Mouse (Mus musculus): ENCODE results near the gene Slc22a12. TPM values are rescaled to one million over a fixed set of nuclear protein-coding genes. Genes with fewer than 3 reads are reported as not detected.

Slc22a12 gene
- polyA plus RNA-seq, 1 experiment: not detected

- no peaks in the 10 kb centered on the region for H3K79me2 ChIP-seq (ENCODE audit: control insufficient read depth, insufficient read depth)
- TF ChIP-seq MAX (IDR thresholded peaks at IDR 0.05) (no peak), MYOG (IDR thresholded peaks at IDR 0.05; ENCODE audit: control insufficient read depth, extremely low read depth, insufficient read length) (no peak), CEBPB (IDR thresholded peaks at IDR 0.05; ENCODE audit: low read depth) (no peak), CTCF (IDR thresholded peaks at IDR 0.05; ENCODE audit: control insufficient read depth, insufficient read depth, insufficient read length) (peak; percentile 28), MYOD1 (IDR thresholded peaks at IDR 0.05; ENCODE audit: control insufficient read depth, insufficient read length, low read depth) (no peak)
- H3K27me3 ChIP-seq (ENCODE audit: control insufficient read depth, insufficient read depth, insufficient read length): peaks cover 17% of the 10 kb centered on the region
- H3K4me3 ChIP-seq (ENCODE audit: insufficient read depth, poor library complexity, severe bottlenecking): no peak overlapping the region
- H3K36me3 ChIP-seq (ENCODE audit: control insufficient read depth, insufficient read depth): no peaks in the 10 kb centered on the region
- H3K79me3 ChIP-seq (ENCODE audit: low read depth): no peaks in the 10 kb centered on the region
- H3ac ChIP-seq (ENCODE audit: control insufficient read depth, insufficient read length, low read depth): no peak overlapping the region
Measured at GRCm38 (mm10) chr19:6552302-6553028, 9.6 kb upstream of the Slc22a12 start.

- H3ac ChIP-seq (ENCODE audit: control insufficient read depth, insufficient read length, low read depth): no peak overlapping the region
- peaks cover 17% of the 10 kb centered on the region for H3K27me3 ChIP-seq (ENCODE audit: control insufficient read depth, insufficient read depth, insufficient read length)
- TF ChIP-seq MYOG (IDR thresholded peaks at IDR 0.05; ENCODE audit: control insufficient read depth, extremely low read depth, insufficient read length) (no peak), FOSL1 (IDR thresholded peaks at IDR 0.05; ENCODE audit: insufficient read depth, low read length, poor library complexity, severe bottlenecking) (no peak), MAX (IDR thresholded peaks at IDR 0.05) (no peak), CTCF (IDR thresholded peaks at IDR 0.05; ENCODE audit: control insufficient read depth, insufficient read depth, insufficient read length) (no peak), MYOD1 (IDR thresholded peaks at IDR 0.05; ENCODE audit: control insufficient read depth, insufficient read length, low read depth) (no peak), USF1 (IDR thresholded peaks at IDR 0.05; ENCODE audit: low read depth) (no peak)
- H3K4me3 ChIP-seq (ENCODE audit: insufficient read depth, poor library complexity, severe bottlenecking): no peak overlapping the region
- H3K79me2 ChIP-seq (ENCODE audit: control insufficient read depth, insufficient read depth): no peaks in the 10 kb centered on the region
- H3K36me3 ChIP-seq (ENCODE audit: control insufficient read depth, insufficient read depth): no peaks in the 10 kb centered on the region
- H3K79me3 ChIP-seq (ENCODE audit: low read depth): no peaks in the 10 kb centered on the region
Measured at GRCm38 (mm10) chr19:6551215-6551614, 8.4 kb upstream of the Slc22a12 start.

- Histone ChIP-seq H3ac (ENCODE audit: control insufficient read depth, insufficient read length, low read depth) (no peak overlapping the region), H3K79me2 (ENCODE audit: control insufficient read depth, insufficient read depth) (no peaks in the 10 kb centered on the region), H3K79me3 (ENCODE audit: low read depth) (no peaks in the 10 kb centered on the region), H3K36me3 (ENCODE audit: control insufficient read depth, insufficient read depth) (no peaks in the 10 kb centered on the region), H3K4me3 (ENCODE audit: insufficient read depth, poor library complexity, severe bottlenecking) (no peak overlapping the region), H3K27me3 (ENCODE audit: control insufficient read depth, insufficient read depth, insufficient read length) (peaks cover 8% of the 10 kb centered on the region)
- TF ChIP-seq FOSL1 (IDR thresholded peaks at IDR 0.05; ENCODE audit: insufficient read depth, low read length, poor library complexity, severe bottlenecking) (no peak), MYOD1 (IDR thresholded peaks at IDR 0.05; ENCODE audit: control insufficient read depth, insufficient read length, low read depth) (no peak), MAX (IDR thresholded peaks at IDR 0.05) (no peak), CEBPB (IDR thresholded peaks at IDR 0.05; ENCODE audit: low read depth) (no peak), MYOG (IDR thresholded peaks at IDR 0.05; ENCODE audit: control insufficient read depth, extremely low read depth, insufficient read length) (no peak), USF1 (IDR thresholded peaks at IDR 0.05; ENCODE audit: low read depth) (no peak), CTCF (IDR thresholded peaks at IDR 0.05; ENCODE audit: control insufficient read depth, insufficient read depth, insufficient read length) (no peak)
Measured at GRCm38 (mm10) chr19:6549566-6549965, 6.7 kb upstream of the Slc22a12 start.

- Histone ChIP-seq H3ac (ENCODE audit: control insufficient read depth, insufficient read length, low read depth) (no peak overlapping the region), H3K4me3 (ENCODE audit: insufficient read depth, poor library complexity, severe bottlenecking) (no peak overlapping the region), H3K27me3 (ENCODE audit: control insufficient read depth, insufficient read depth, insufficient read length) (no peaks in the 10 kb centered on the region), H3K36me3 (ENCODE audit: control insufficient read depth, insufficient read depth) (no peaks in the 10 kb centered on the region), H3K79me3 (ENCODE audit: low read depth) (no peaks in the 10 kb centered on the region), H3K79me2 (ENCODE audit: control insufficient read depth, insufficient read depth) (no peaks in the 10 kb centered on the region)
- no peak for TF ChIP-seq MYOG (IDR thresholded peaks at IDR 0.05; ENCODE audit: control insufficient read depth, extremely low read depth, insufficient read length)
- no peak for TF ChIP-seq USF1 (IDR thresholded peaks at IDR 0.05; ENCODE audit: low read depth)
- TF ChIP-seq MYOD1 (IDR thresholded peaks at IDR 0.05; ENCODE audit: control insufficient read depth, insufficient read length, low read depth): no peak
- TF ChIP-seq CTCF (IDR thresholded peaks at IDR 0.05; ENCODE audit: control insufficient read depth, insufficient read depth, insufficient read length): no peak
- no peak for TF ChIP-seq FOSL1 (IDR thresholded peaks at IDR 0.05; ENCODE audit: insufficient read depth, low read length, poor library complexity, severe bottlenecking)
- no peak for TF ChIP-seq CEBPB (IDR thresholded peaks at IDR 0.05; ENCODE audit: low read depth)
- TF ChIP-seq MAX (IDR thresholded peaks at IDR 0.05): no peak
Measured at GRCm38 (mm10) chr19:6548431-6549410, 5.9 kb upstream of the Slc22a12 start.

- TF ChIP-seq CTCF (IDR thresholded peaks at IDR 0.05; ENCODE audit: control insufficient read depth, insufficient read depth, insufficient read length) (no peak), CEBPB (IDR thresholded peaks at IDR 0.05; ENCODE audit: low read depth) (no peak), FOSL1 (IDR thresholded peaks at IDR 0.05; ENCODE audit: insufficient read depth, low read length, poor library complexity, severe bottlenecking) (no peak), MYOD1 (IDR thresholded peaks at IDR 0.05; ENCODE audit: control insufficient read depth, insufficient read length, low read depth) (no peak)
- H3ac ChIP-seq (ENCODE audit: control insufficient read depth, insufficient read length, low read depth): no peak overlapping the region
Measured at GRCm38 (mm10) chr19:6547801-6548200, 5.0 kb upstream of the Slc22a12 start.

More at GRCm38 (mm10) chr19:6547801-6548200, 5.0 kb upstream of the Slc22a12 start:
- no peaks in the 10 kb centered on the region for H3K79me2 ChIP-seq (ENCODE audit: control insufficient read depth, insufficient read depth)
- H3K27me3 ChIP-seq (ENCODE audit: control insufficient read depth, insufficient read depth, insufficient read length): no peaks in the 10 kb centered on the region
- H3K79me3 ChIP-seq (ENCODE audit: low read depth): no peaks in the 10 kb centered on the region
- no peaks in the 10 kb centered on the region for H3K36me3 ChIP-seq (ENCODE audit: control insufficient read depth, insufficient read depth)
- H3K4me3 ChIP-seq (ENCODE audit: insufficient read depth, poor library complexity, severe bottlenecking): no peak overlapping the region

Data from C2C12 (cell line).